Mouse (Mus musculus) retina, postnatal 7 days (tissue): ENCODE data around the gene Gm49355.
"Not testable (repeated sequence)": the region's sequence is repeated elsewhere in the genome, so short reads cannot be mapped to it uniquely, and the experiment has no call there.

Experiments used
- DNase-seq: peaks from one replicate; pipeline ENCODE4 v3.0.0-alpha.2; 2012; ENCODE audit warnings: low read depth, low spot score

Gm49355 gene

DNA sequence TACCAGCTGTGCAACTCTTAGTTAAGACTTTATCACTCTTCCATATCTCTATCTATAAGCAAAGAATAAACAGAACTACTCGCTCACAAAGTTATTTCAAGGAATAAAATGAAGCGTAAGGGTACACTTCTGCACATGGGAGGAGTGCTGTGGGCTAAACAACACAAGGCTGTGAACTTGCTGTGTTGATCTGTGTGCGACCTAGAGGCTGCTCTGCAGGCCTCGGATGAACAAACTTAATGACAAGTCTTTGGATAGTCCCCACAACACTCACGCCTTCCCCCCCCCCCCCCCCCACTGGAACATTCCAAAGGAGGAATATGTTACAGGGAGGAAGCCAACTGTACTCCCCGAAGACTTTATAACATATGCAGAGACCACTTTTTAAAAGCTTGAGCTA is at the start of gene Gm49355:
Gm49355 (plus strand) TSS at position 336 of the 400 bp plus-strand sequence.
- no peak for DNase-seq

DNA sequence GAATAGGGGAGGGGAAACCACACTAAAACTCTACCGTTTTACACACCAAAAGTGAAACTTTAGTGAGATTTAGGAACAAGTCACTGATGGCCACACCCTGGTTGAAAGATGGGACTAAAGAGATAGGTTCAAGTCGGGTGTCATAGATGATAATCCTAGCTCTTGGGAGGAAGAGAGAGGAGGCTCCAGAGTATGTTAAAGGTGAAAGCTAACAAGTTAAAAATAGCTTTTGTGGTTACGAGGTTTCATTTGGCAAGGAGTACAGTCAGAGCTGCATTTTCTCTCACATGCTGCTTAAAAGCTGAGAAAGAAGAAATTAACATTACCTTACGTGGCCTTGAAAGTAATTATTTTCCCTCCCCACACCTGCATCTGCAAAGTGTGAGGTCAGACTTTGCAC is 40.0 kb upstream of the Gm49355 start:
- DNase-seq = no peak

DNA sequence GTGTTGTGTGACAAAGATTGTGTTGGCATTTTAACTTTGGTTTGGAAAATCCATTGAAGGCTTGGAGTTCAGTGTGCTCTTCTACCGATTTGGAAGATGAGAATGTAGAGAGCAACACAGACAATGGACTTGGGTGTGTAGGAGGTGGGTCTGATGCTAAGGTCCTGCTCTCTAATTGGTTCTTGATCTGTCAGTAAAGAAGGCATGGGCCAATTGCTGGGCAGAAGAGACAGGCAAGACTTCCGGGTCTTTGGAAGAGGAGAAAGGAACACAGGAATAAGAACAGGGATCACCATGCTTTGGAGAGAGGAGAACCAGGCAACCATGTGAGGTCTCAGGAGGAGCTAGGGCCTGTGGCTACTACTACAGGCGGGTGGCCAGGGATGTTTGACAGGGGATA is 7.7 kb upstream of the Gm49355 start:
- DNase-seq = no peak

DNA sequence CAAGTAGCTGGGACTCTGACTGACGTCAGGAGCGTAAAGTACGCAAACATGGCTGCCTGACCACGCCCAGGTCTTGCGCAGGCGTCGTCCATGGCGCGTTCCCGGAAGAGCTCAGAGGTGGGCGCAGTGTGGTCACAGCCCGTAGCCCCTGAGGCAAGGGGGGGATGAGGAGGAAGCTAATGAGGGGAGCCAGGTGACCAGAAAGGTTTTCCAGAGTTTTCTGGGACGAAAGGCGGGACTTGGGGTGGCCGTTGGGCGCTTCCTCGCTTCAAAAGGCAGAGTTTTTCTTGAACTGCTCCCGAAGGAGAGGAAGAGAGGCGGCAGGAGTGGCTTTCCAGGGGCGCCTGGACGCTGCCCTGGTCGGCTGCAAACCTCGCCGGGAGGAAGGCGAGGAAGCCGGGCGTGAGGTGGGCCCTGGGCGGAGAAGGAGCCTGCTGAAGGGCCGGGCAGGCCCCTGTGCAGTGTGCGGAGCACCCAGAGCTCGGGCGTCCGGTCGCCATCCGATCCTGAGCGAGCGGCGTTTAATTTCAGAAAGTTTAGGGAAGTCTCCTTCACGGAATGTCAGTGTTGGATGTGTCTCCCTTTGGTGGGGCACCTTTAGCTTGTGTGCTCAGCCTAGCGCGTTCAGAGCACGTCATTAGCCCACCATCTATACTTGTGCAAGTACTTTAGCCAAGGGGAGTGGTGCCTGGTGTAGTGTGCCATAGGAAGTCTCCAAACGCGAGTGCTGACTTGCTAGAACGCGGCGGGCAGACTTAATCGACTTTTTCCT is 551 bp downstream of the Gm49355 start, which contains the start of gene 3830406C13Rik:
3830406C13Rik (plus strand) TSS at position 33 of the 772 bp plus-strand sequence.
- DNase-seq = peak; percentile 78

DNA sequence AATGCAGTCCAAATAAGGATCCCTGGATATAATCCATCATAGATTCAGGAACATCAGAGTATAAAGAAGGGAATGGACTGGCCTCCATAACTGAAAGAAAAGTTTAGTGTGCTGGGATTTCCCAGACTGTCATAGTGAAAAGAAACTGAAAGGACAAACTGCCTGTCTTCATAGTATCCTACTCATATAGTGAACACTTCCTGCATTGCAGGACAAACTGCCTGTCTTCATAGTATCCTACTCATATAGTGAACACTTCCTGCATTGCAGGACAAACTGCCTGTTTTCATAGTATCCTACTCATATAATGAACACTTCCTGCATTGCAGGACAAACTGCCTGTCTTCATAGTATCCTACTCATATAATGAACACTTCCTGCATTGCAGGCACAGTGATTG is 6.0 kb downstream of the Gm49355 start:
- DNase-seq = not testable (repeated sequence)

DNA sequence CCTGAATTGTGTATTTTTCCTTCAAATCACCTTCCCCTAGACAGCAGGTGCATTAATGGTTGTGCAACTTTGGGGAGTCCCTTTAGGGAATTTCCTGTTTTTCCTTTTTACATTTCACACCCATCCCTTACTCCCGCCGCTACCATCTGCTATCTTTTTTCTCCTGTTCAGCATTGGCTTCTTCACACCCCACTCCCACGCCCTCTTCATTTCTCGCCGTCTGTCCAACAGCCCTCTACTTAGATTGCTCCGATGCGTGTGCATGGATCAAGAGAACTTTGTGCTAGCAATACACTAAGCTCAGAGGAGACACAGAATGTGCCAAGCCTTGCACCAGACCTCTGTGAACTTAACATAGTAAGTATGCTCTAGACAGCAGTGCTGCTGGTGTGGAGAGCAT is 12.6 kb downstream of the Gm49355 start:
- DNase-seq = no peak

DNA sequence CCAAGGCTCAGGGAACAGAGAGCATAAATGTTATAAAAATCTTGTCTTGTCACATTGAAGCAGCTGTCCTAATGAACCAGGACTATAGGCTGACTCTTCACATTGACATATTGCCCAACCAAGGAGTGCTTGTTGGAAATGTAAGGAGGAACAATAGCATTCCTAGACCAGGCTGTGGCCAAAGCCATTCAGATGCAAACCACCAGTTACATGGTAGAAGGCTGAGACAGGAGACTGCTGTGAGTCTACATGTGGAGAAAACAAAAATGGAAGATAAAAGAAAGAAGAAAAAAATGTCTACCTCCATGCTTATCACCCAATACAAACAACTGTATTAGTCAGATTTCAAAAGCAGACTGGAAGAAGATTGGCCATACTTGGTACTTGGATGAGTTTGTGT is 15.4 kb downstream of the Gm49355 start:
- no peak for DNase-seq

DNA sequence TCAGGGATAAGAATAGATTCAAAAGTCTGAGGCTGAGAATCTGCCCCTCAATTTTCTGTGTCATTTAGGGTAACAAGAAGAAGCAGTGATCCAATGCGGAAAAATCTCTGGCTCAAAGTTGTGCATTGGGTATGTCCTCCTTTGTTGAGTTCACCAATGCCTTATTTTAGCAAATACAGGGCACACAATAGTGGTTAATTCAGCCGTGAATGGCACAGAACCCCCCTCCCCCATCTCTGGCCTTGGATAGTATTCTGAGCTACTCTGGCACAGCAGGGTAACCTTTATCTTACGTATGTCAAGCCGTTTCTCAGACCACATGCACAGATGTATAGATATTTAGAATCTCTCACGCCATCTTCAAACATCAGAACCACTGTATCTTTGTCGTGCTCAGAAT is 15.9 kb downstream of the Gm49355 start:
- no peak for DNase-seq

DNA sequence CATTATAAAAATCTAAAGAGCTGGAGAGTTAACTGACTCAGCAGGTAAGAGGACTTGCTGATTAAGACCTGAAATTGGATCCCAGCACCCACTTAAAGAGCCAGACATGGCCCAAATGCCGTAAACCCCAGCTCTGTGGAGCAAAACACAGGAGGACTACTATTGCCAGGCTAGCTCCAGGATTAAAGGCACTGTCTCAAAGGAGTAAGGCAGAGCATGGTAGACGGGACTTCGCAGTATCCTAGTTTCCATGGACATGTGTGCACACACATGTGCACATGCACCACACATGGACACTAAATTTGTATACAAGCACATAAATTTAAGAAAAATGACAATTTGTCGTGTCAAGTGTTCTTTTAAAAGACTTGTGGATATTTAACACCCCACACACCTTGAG is 16.5 kb downstream of the Gm49355 start:
- DNase-seq = no peak

DNA sequence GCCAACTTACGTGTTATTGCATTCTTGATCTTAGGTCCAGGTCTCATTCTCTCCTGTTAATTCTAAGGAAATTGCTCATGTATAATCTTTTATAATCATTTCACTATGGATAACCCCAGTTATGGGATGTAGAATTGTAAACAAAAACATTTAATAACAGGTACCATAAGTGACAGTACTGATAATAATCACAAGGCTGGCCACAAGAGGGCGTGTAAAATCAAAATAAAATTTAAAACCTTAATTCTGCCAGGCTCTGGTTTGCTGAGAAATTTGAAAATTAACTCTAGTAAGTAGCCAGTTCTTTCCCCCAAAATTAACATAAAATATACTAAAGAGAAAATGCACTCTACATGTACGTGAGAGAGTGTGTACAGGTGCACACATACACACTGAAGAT is 16.9 kb downstream of the Gm49355 start:
- no peak for DNase-seq

DNA sequence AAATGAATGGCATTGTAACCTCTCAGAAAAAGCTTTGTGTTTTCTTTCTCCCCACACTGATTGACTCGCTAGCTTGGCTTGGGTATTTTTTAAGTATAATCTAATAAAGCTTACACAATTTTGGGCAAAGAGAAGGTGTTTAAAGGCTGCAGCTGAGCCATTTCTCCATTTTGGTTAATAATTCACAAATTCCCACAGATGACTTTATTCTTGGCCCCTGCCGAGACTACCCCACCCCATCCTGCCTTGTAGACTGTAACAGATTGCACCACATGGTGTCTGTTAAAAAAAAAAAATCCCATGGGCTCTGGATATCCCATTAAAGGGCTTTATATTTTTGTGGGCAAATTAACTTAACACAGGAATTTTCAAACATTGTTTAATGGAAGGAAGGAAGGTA is 19.3 kb downstream of the Gm49355 start:
- no peak for DNase-seq

DNA sequence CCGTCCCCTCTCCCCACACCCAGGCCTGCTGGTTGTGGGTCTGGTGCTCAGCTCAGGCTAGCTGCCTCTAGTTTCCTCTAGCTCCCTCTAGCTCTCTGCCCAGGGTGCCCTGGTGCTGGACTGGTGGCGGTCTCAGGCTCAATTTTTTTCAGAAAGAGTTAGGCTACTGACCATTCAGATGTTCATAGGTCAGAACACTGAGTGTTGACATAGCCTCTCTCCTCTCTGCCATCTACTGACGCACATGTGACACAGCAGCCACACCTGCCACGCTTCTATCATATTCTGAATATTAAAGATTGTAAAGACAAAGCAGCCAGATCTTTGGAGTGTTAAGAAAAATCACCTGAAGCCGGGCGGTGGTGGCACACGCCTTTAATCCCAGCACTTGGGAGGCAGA is 49.8 kb downstream of the Gm49355 start:
- no peak for DNase-seq

DNA sequence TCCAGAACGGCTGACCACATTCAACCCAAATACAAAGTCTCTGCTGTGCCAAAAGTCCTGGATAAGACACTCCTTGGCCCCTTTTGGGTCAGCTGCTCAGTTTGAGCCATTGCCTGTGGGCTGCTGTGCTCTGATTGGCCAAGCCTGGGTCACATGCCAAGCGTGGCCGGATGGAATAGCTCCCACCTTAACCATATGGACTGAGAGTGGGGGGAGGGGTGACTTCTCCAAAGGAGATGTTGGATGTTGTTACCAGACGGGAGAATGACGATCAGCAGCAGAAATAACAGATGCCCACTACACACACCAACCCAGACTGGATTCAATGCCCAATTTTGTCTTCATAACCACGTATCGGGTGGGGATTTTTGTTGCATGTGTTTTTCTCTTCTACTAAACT is 51.1 kb downstream of the Gm49355 start:
- DNase-seq = no peak

DNA sequence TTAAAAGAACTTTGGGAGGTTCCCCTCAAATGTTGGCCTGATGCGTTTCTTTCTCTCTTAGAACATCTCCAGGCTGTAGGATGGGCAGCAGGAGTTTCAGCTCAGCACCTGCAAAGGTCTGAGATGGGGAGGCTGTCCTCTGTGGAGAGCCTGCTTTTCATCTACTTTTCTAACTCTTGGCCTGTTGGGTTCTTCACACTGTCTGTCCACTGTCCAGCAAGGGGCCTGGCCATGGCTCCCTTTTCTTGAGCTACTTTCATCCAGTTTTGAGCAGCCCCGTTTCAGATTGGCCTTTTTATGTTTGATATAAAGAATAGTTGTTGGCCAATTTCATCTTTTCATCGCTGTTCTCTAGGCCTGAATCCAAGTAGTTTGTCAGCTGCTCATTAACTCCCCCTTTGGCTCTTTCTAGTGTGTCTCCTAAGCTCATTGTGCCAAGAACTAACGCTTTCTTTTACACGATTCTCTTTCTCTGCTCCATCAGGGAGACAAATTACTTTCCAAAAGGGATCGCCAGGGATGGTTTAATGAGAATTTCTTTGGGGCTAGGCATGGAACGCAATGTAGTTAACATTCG is 53.7 kb downstream of the Gm49355 start:
- no peak for DNase-seq

DNA sequence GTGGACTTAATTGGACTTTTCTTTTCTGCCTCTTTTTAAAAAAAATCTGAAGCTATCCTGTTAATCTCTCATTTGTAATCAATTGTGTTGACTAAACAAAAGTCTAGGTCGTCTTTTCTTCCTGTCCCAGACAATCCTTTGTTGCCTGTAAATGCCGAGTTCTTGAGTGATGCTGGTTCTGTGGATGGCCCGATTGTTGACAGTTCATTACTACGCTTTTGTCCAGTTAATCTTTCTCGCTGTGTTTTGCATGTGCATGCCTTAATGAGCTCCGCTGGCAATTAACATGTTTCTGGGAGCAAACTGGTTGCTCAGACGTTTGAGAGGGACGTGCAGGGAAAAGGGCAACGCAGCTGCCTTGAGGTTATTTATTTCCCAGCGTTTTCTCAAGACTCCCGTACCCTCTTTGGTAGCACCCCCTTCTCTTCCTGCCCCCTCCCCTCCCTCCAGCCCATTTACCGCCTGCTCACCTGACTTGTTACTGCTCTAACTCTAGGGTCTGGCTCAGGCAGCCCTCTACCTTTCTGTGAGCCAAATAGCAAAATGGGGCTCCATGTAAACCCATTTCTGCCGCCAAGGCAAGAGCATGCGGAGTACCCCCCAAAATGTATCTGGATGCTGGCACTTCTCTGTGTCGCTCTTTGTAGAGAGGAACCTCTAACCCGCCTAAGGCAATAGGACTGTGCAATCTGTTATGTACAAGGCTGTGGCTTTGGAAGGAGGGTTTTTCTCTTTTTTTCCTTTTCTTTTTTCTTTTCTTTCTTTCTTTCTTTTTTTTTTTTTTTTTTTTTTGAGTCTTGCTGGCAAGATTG is 54.4 kb downstream of the Gm49355 start:
- DNase-seq = no peak

DNA sequence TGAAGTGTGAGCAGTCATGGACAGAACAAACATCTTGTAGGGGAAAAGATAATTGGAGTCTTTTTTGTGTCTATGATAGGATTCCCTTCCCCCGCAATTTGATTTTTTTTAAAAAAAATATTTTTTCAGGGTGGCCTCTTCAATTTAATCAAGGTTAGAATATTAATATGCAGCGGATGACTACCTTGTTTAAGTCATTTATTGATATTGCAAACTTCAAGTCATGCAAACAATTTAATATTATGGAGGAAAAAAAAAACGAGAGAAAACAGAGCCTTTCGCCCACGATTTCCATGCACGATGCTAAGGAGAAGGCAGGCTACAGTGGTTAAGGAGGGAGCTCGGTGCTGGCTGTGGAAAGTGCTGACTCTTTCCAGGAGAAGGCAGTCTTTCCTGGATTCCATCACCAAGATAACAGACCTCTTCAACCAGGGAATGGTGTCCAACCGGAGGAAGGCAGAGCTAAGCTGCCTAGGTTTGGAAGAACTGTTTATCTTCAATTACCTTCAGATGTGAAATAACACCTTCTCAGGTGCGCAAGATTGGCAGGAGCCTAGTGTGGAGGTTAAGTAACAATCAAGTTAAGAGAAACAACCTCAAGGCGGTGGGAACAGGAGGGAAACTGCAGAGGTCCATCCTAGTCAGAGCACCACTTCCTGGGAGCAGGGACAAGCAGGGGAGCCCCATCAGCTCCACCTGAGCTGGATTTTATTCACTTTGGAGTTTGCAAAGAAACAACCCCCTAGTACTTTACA is 55.2 kb downstream of the Gm49355 start:
- DNase-seq = no peak

DNA sequence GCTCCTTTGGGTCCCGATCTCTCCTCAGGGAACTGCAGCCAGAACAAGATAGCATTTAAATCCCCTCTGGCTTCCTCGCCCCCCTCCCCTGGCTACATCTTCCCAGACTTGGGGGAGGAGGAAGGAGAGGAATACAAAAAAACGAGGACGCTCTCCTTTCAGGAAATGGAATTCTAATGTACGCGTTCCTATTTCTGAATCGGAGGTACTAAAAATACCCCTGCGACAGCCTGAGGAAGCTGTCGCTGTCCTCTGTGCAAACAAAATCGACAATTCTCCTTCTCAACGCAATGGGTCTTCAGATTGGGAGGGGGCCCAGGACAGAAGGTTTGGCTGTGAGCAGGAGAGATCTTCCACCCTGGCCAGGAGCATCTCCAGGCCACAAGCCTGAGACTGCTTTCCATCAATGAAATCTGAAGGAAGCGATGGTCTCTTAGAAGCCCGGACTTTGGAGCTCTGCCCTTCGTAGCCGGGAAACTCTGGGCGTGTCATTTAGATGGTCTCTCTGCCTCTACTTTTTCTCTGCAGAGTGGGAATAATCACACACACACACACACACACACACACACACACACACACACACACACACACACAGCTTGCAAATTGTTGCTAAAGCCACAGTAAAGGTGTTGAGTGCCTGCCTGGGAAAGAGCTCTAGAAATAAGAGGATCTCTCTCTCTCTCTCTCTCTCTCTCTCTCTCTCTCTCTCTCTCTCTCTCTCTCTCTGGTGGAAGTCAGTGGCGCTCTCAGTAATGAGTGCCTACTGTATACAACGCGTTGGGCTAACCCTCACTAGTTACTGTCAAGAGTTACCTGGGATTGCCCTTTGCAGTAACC is 56.7 kb downstream of the Gm49355 start:
- DNase-seq = no peak

DNA sequence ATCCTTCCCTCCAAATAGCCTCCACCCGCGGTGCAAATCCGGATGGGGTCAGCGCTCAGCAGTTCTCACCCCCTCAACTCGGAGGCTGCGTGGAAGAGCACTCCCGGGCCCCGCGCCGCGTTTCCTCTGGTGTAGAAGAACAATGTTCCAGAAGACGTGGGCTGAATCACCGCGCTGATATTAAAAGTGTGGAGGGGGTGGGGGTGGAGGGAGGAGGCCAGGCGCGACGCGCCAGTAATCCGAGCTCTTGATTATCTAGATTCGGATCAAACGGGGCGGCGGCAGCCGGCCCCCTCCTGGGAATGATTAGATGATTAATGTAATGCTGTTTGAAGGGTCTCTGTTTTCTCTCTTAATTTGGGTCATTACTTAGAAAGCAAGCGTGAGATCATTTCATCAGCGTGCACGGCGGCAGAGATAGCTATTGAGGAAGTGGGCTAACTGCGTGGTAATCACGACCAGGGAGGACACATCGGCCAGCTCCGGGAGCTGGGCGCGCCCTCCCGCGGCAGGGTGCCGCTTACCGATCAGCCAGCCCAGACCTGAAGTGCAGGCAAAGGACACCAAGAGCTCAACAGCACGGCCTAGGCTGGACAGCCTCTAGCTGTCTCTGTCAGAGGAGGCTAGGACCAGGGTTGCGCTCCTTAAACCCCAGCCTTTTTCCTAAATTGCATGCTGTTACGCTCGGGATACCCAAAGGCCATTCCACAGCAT is 57.5 kb downstream of the Gm49355 start:
- DNase-seq = no peak

DNA sequence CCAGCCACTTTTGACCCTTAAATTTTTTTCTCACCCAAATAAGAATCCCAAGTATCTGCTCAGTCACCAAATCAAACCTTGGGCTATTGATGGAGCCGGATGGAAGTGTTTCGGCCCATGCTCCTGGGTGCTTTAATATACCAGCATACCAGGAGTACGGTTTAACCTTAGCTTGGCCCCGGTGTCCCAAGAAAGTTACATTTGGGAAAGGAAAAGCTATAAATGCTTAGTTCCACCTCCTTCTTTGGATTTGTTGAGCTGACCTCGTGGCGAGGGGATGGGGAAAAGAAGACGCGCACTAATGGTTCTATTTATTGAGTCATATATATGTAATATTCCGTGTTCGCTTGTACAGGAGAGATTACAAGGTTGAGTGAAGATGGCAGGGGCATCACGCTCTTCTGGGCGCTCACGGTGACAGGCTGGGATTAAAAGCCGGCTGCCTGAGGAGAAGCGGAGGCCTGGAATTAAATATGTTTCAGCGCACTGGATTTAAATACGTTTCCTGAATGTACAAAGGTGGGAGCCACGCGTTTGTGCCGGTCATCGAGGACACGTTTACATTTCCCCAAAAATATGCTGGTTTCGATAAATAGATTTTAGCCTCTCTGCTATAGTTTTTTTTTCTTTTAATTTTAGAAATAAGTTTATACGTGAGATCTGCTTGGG is 58.1 kb downstream of the Gm49355 start:
- no peak for DNase-seq
